Mouse (Mus musculus) CD4-positive, CD25-positive, alpha-beta regulatory T cell, adult 2 months (primary cell): ENCODE results near the gene Tmem199.

Experiments
- DNase-seq: peaks from one replicate; pipeline ENCODE4 v3.0.0-alpha.2; 2012; ENCODE audit warnings: low read depth, low spot score

Gene Tmem199

GRCm38 (mm10) chr11:78528714-78529113 is 16.7 kb upstream of the Tmem199 start:
- DNase-seq, result no peak

- no peak for DNase-seq
Measured at GRCm38 (mm10) chr11:78524838-78525237, 12.9 kb upstream of the Tmem199 start.

- no peak for DNase-seq
Measured at GRCm38 (mm10) chr11:78523241-78523955, 11.4 kb upstream of the Tmem199 start.

GRCm38 (mm10) chr11:78522481-78522997 is 10.6 kb upstream of the Tmem199 start:
- peak; percentile 64 for DNase-seq

DNA sequence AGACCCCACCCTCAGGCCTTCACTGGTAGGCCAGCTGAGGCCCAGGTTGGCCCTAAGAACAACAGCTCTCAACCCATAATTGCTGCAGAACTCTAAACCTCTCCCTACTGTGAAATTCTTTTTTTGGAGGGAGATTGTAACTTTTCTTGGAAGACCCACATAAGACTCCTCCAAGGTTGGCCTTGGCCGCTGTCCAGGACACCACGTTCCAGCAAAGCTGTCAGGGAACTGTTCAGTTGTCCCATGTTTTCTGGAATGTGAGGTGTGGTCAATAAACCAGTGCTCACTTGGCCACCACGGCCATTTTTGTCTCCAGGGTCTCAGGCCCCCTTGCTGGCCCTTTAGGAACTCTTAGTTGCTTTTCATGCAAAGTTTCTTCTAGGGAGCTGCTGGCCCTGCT is 9.9 kb upstream of the Tmem199 start:
- DNase-seq, result no peak

DNA sequence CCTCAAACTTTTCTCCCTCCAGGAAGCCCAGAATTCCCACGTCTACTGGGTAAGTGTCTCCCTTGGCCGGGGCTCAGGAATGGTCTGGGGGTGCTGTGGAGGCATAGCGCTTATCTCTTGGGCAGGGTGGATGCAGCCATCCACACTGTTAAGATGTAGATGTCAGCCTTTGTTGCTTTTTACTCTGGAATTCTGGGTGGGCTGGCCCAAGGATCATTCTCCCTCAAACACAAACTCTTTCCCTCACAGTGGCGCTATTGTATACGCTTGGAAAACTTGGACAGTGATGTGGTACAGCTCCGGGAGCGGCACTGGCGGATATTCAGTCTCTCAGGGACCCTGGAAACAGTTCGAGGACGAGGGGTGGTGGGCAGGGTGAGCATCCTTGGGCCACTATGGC is 7.0 kb upstream of the Tmem199 start:
- DNase-seq, result no peak

DNA sequence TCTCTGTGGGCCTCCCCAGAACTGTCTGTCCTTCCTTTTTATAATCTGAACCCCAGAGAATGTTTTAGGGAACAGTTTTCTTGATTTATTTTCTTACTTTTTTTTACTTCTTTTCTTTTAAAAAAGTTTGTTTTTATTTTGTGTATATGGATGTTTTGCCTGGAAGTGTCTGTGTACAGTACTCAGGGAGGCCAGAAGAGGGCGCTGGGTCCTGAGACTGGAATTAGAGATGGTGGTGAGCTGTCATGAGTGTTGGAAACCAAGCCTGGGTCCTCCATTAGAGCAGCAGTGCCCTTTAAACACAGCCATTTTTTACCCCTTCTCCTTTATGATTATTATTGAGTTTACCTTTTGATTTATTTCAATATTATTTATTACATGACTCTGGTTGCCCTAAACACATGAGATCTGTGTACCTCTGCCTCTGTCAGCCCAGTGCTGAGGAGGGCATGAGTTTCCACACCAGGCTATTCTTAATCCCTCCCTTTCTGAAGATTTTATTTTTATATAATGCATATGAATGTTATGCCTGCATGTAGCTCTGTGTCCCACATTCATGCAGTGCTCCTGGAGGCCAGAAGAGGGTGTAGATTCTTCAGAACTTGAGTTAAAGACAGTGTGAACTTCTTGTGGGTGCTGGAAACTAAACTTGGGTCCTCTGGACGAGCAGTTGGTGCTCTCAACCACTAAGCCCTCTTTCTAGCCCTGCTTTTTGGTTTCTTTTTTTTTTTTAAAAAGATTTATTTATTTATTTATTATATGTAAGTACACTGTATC is 3.8 kb upstream of the Tmem199 start:
- DNase-seq, result peak; percentile 53

GRCm38 (mm10) chr11:78513106-78513790 is 1.3 kb upstream of the Tmem199 start:
- DNase-seq, result no peak

DNA sequence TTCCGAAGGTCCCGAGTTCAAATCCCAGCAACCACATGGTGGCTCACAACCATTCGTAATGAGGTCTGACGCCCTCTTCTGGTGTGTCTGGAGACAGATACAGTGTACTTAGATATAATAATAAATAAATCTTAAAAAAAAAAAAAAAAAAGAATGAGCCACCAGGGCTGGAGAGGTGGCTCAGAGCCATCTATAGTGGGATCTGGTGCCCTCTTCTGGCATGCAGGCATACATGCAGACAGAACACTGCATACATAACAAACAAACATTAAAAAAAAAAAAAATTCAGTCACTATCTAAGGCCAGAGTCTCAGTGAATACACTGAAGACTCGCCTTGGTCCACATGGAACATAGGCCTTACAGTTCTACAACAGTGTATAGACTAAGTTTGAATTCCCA is 2.8 kb downstream of the Tmem199 start:
- peak; percentile 68 for DNase-seq

DNA sequence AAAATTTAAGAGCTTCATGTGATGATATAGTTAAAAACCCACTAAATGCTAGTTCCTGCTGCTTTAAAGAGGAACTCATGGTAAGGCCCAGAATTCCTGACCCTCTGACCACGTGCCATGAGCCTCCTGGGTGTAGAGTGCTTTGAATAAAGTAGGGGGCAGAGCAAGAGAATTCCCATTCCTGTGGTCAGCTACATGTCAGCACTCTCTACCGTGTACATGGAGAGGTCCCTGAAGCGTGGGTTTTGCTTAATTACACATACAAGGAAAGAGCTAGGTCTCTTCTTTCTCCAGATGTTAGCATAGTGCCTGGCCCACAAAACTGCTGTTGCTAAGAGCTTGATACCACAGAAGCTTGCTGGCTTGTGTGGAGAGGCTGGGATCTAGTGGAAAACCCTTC is 6.5 kb downstream of the Tmem199 start:
- DNase-seq, result no peak

DNA sequence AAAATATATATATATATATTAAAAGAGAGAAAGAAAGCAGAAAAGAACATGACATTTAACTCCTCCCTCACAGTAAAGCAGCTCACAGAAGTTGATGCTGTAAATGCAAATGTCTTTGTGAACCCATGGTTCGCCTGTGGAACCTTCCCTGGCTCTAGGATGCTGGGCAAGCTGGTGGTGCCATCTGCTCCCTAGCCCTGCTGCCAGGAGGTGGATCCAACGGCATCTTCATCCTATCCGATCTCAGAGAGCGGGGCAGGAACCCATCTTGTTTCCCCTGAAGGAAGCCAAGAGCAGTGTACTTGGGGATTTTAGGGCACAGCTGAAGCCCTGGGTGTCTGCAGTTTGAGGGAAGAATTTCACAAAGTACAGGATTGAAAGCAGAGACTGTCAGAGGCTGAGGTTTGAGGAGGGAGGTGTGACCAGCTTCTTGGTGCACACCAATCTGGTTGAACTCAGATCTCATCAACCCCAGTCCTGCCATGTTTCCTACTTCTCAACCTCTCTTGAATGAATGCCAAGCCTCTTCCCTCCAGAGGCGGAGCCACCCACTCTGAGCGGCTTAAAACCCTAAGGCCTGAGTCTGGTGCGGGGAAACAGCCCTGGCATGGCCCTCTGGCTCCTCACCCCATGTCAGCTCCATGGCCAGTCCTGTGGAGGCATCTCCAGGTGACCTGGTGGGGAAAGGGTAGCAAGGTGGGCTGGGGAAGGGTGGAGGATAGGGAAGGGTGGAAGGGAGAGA is 8.9 kb downstream of the Tmem199 start, which contains the start of gene Sebox:
Gene Sebox (plus strand): TSS at position 539 of the 742 bp plus-strand sequence.
- DNase-seq, result no peak

- DNase-seq, result no peak
Measured at GRCm38 (mm10) chr11:78501529-78501928, 10.4 kb downstream of the Tmem199 start.

- DNase-seq, result no peak
Measured at GRCm38 (mm10) chr11:78500623-78501202, 11.3 kb downstream of the Tmem199 start.

DNA sequence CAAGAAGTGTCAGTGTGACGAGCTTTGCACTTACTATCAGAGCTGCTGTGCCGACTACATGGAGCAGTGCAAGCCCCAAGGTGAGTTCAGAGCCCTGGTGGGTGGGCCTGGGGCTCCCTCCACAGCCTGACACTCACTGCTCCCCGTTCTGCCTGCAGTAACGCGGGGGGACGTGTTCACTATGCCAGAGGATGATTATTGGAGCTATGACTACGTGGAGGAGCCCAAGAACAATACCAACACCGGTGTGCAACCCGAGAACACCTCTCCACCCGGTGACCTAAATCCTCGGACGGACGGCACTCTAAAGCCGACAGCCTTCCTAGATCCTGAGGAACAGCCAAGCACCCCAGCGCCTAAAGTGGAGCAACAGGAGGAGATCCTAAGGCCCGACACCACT is 12.4 kb downstream of the Tmem199 start:
- no peak for DNase-seq

DNA sequence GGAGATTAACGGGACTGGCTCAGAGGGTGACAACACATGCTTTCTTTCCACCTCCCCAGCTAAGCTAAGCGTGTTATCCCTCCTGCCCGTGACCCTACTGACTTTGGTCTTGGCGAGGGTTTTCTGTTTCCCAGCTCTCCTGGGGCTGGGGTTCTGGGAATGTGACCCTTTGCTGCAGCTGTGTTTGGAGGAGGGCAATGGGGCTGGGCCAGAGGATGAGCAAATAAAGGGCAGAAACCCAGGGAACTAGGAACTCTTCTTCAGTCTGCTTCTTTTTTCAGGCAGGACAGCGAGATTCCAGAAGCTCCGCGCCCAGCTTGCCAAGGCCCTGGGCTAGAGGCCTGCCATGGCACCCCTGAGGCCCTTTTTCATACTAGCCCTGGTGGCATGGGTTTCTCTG is 13.0 kb downstream of the Tmem199 start, which contains the start of gene Vtn:
Gene Vtn (plus strand): TSS at position 88 of the 400 bp plus-strand sequence.
- DNase-seq, result no peak

DNA sequence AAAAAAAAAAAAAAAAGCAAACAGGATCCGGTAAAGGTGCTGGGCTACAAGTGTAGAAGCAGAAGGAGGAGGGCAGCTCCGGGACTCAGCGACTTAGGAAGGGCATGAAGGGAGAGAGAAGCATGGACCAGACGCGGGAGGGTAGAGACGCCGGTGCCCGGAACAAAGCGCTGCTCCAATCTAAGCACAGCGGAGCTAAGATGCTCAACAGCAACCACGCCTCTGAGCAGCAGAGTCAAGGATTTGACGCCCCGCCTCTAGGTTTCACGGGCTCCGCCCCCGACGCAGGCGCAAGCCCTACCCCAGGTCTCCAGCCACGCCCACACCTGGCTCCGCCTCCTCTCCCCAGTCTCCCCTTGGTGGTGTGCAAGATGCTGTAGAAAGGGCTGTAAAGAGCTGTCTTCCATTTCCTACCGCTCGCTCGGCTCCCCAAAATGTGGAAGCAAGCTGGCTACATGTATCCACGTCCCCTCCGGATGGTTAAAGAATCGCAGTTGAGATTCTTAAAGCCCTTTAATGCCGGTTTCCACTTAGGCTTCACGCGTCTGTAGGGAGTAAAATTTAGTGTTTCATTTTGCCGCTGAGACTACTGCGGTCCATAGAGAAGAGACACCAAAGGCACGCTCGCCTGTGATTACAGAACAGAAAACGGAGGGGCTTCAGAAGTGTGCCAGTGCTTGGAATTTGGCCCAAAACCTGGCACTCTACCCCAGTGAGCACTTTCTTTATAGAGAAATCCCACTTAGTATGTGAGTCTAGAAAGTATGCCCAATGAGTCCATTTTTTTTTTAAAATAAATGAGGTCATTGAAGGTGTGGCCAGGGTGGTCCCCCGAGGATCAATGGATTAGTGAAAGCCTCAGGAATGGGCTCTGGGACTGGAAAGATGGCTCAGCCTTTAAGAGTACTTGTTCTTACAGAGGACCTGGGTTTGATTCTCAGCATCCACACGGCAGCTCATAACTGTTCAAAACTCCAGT is 14.1 kb downstream of the Tmem199 start, which contains the start of gene Sarm1:
Gene Sarm1 (minus strand): TSS at position 211 of the 979 bp plus-strand sequence.
- peak; percentile 99 for DNase-seq

DNA sequence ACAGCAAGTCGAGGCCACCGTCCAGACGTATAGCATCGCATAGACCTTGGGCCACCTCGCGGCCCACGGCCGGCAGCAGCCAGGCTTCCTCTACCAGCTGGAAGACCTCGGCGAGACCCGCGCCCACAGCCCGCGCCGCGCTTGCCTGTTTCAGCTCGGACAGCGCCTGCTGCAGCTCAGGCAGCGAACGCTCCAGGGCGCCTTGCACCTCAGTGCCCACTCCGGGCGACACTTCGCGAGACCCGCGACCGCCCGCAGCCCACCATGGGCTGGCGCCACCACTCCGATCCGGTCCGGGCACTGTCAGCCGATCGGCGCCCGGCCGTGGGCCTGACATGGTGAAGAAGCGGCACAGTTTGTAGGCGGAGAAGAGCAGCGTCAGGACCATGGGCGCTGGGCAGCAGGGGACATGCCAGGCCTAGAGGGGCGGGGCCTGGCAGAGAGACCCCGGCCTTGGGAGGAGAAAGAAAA is 14.9 kb downstream of the Tmem199 start:
- DNase-seq, result peak; percentile 43

DNA sequence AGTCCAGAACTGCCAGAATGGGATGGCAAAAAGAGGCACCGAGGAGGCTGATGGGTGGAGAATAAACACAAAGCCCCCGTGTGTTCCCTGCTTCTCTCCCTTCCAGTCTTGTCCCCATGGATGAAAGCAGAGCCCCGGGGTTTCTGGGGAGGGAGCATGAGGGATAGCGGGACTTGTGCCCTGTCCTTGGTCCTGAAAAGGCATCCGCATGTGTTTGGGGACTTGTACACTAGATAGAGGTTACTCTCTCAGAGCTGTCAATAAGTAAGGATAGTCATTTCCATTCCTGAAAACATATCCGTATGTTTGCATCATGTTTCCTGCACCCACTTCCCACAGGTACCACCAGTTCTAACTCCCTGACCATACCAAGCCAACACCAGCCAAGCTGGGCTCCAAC is 16.1 kb downstream of the Tmem199 start:
- peak; percentile 59 for DNase-seq

- no peak for DNase-seq
Measured at GRCm38 (mm10) chr11:78490781-78491241, 21.2 kb downstream of the Tmem199 start.
